Mouse (Mus musculus): Measurements from ENCODE around the gene Kat8.

DNA sequence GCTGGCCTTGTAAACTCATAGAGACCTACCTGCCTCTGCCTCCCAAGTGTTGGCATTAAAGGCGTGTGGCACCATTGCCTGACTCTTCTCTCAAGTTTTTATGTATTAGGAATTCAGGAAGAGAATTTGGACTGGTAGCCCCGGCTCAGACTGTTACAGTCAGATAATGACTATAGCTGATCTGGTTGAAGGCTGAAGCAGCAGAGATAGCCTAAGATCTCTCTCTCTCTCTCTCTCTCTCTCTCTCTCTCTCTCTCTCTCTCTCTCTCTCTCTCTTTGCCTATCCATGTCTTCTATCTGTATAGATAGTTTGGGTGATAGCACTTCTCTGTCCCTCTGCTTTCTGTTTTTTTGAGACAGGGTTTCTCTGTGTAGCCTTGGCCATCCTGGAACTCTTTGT is 10.5 kb upstream of the Kat8 start:
- TF ChIP-seq EP300 (IDR thresholded peaks at IDR 0.05; ENCODE audit: insufficient read depth, low read depth, low read length) (no peak), CTCF (IDR thresholded peaks at IDR 0.05; ENCODE audit: low read depth, low read length) (no peak)
